Mouse (Mus musculus) midbrain, postnatal 0 days (tissue): ENCODE results near the gene Ifnar1. TPM values are rescaled to one million over a fixed set of nuclear protein-coding genes. Genes with fewer than 3 reads are reported as not detected.

Source experiments
- ATAC-seq: fragments of 200-750 bp; cut with Nextera tagmentation; 2 replicates; pipeline ENCODE4 v1.8.0; 2017; ENCODE audit warnings: moderate number of reproducible peaks, mild to moderate bottlenecking, moderate TSS enrichment, moderate library complexity; ENCODE audit not compliant: low FRiP score
- DNase-seq: peaks from one replicate; pipeline ENCODE4 v3.0.0-alpha.2; 2015; ENCODE audit warnings: low spot score
- H3K27ac ChIP-seq: fragments of 300-500 bp; sonication (generic); 2 replicates; pipeline ENCODE4 v1.5.1; 2014; ENCODE audit warnings: low read depth, mild to moderate bottlenecking, low read length, mixed read lengths
- H3K27me3 ChIP-seq: fragments of 300-500 bp; sonication (generic); 2 replicates; pipeline ENCODE4 v1.6.1; 2014; ENCODE audit warnings: low read length, control low read depth, mixed read lengths; ENCODE audit not compliant: insufficient read depth
- H3K36me3 ChIP-seq: fragments of 300-500 bp; sonication (generic); 2 replicates; pipeline ENCODE4 v1.6.1; 2014; ENCODE audit warnings: low read length, control low read depth, mixed read lengths; ENCODE audit not compliant: insufficient read depth
- H3K4me1 ChIP-seq: fragments of 300-500 bp; sonication (generic); 2 replicates; pipeline ENCODE4 v1.6.1; 2014; ENCODE audit warnings: mild to moderate bottlenecking, control low read depth, antibody characterized with exemption, low read length, mixed read lengths; ENCODE audit not compliant: insufficient read depth
- H3K4me2 ChIP-seq: fragments of 300-500 bp; sonication (generic); 2 replicates; pipeline ENCODE4 v1.6.1; 2014; ENCODE audit warnings: low read depth, mild to moderate bottlenecking, low read length, mixed read lengths; ENCODE audit not compliant: poor library complexity, severe bottlenecking
- H3K4me3 ChIP-seq: fragments of 300-500 bp; sonication (generic); 2 replicates; pipeline ENCODE4 v1.5.1; 2014; ENCODE audit warnings: low read depth, mild to moderate bottlenecking, low read length, moderate library complexity
- H3K9ac ChIP-seq: fragments of 300-500 bp; sonication (generic); replicated peaks from 2 replicates; pipeline ENCODE4 v1.6.1; 2014; ENCODE audit warnings: mild to moderate bottlenecking, low read length, moderate library complexity, mixed read lengths; ENCODE audit not compliant: poor library complexity, severe bottlenecking
- H3K9me3 ChIP-seq: fragments of 300-500 bp; sonication (generic); 2 replicates; pipeline ENCODE4 v1.6.1; 2016; ENCODE audit warnings: low read length, control low read depth
- CTCF ChIP-seq: IDR thresholded peaks from 2 replicates; pipeline ENCODE4 v1.5.1; 2016; ENCODE audit warnings: antibody characterized with exemption, mild to moderate bottlenecking
- WGBS: fragments of 180-500 bp; shearing (Covaris S2); extraction: QIAGEN DNeasy Blood & Tissue Kit; methylation state at CpG from one replicate; pipeline ENCODE4 v1.1.7; 2014; 5-methylcytosine and 5-hydroxymethylcytosine counted together
- polyA plus RNA-seq: library from polyadenylated mRNA; unstranded; fragments of >200 nt; fragmentation: Nextera tagmentation; extraction: Ambion mirVana; gene quantifications from 2 replicates; pipeline ENCODE4 v1.2.1, GENCODE M21; 2015
- total RNA-seq: library from RNA; depleted of rRNA; stranded (reverse); fragments of >200 nt; gene quantifications from 2 replicates; pipeline ENCODE4 v1.2.3, GENCODE M21; 2014

The Ifnar1 gene
- total and polyA plus RNA-seq, 2 experiments from 2014 or later = 32.4 to 61.1 TPM

GRCm38 (mm10) chr16:91485841-91486240 lies 803 bp downstream of the Ifnar1 start:
- Histone ChIP-seq H3K27me3 (no peaks in the 10 kb centered on the region), H3K4me2 (peak overlapping the region; percentile 72), H3K4me3 (peak overlapping the region; percentile 95), H3K36me3 (peaks cover 4% of the 10 kb centered on the region; the same call in 1 of the 2 replicates), H3K4me1 (peaks cover 8% of the 10 kb centered on the region; the same call in 1 of the 2 replicates), H3K9me3 (no peaks in the 10 kb centered on the region), H3K27ac (peak overlapping the region; percentile 94), H3K9ac (peak overlapping the region; percentile 98)
- no peak for TF ChIP-seq CTCF
- DNase-seq (no peak), ATAC-seq (no peak)
- 14% methylated on average over 5 of the region's 5 CpGs for WGBS

- H3K36me3 ChIP-seq = peaks cover 16% of the 10 kb centered on the region
- DNase-seq (no peak), ATAC-seq (no peak)
- no peak overlapping the region for H3K4me2 ChIP-seq
- H3K9ac ChIP-seq = no peak overlapping the region
- H3K27ac ChIP-seq = no peak overlapping the region
- H3K4me1 ChIP-seq = peaks cover 8% of the 10 kb centered on the region; the same call in 1 of the 2 replicates
- no peak overlapping the region for H3K4me3 ChIP-seq
- H3K9me3 ChIP-seq = no peaks in the 10 kb centered on the region
- no peaks in the 10 kb centered on the region for H3K27me3 ChIP-seq
- TF ChIP-seq CTCF = no peak
- 91% methylated on average over 2 of the region's 2 CpGs for WGBS
These were observed 3.0 kb downstream of the Ifnar1 start for GRCm38 (mm10) chr16:91488066-91488465.

DNA sequence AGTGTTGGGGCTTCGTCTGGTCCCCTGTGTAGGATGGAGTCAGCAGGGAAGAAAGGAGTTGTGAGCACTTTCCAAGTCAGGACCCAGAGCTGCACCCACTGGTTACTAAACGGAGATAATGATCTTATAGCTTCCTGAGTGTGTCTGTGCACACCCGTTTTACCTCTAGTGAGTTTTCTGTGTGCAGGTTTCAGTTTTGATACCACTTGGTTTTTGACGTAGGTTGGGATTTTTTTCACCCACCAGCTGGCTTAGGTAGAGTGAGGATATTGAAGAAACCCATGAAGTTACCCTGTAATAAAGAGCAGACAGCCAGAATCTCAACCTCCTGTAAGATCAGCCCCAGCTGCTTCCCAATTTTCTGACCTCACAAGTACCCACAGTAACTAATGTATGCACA lies 5.9 kb downstream of the Ifnar1 start:
- no peak for ATAC-seq
- H3K4me2 ChIP-seq = no peak overlapping the region
- peaks cover 7% of the 10 kb centered on the region; the same call in 1 of the 2 replicates for H3K4me1 ChIP-seq
- no peak overlapping the region for H3K9ac ChIP-seq
- no peaks in the 10 kb centered on the region for H3K27me3 ChIP-seq
- H3K27ac ChIP-seq = no peak overlapping the region
- 95% methylated on average over 4 of the region's 4 CpGs for WGBS
- H3K9me3 ChIP-seq = no peaks in the 10 kb centered on the region
- H3K36me3 ChIP-seq = peaks cover 36% of the 10 kb centered on the region
- H3K4me3 ChIP-seq = no peak overlapping the region
- DNase-seq = no peak
- no peak for TF ChIP-seq CTCF

DNA sequence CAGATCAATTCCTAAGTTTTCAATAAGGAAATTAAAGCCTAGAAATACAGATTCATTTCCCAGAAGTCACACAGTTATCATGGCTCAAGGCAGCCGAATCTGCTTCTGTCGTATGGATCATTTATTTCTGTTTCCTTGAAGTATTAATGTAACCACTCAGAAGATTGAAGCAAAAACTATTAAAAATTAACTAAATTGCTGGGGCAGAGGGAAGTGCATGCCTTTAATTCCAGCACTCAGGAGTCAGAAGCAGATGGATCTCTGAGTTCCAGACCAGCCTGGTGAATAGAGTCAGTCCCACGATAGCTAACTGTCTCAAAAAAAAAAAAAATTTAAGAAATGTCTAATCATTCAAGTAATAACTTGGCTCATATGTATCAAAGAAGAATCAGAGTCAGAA lies 6.4 kb downstream of the Ifnar1 start:
- Histone ChIP-seq H3K4me1 (0 out of 2 replicates have a peak, but pooled peaks cover 3% of the 10 kb centered on the region), H3K4me3 (no peak overlapping the region), H3K9ac (no peak overlapping the region), H3K9me3 (no peaks in the 10 kb centered on the region), H3K4me2 (no peak overlapping the region), H3K27me3 (no peaks in the 10 kb centered on the region), H3K36me3 (peaks cover 42% of the 10 kb centered on the region), H3K27ac (no peak overlapping the region)
- TF ChIP-seq CTCF = no peak
- 92% methylated on average over 3 of the region's 3 CpGs for WGBS
- ATAC-seq = no peak
- DNase-seq = no peak

DNA sequence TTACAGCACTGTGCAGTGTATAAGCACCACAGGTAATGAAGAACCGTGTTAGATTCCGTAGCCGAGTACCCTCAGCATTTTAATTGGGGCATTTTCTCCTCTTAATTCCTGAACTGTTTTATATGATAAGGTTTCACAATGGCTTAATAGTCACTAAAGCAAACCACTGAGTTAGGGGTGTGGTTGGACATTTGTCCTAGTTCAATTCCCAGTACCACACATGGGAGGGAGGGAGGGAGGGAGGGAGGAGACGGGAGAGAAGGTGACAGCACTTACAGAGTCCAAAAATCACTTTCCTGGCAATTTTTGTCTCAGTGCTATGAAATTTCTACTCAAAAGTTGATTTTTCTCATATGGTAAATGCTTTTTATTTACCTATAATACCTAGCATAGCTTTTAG lies 10.5 kb downstream of the Ifnar1 start:
- H3K9me3 ChIP-seq = no peaks in the 10 kb centered on the region
- H3K4me2 ChIP-seq = no peak overlapping the region
- peaks cover 69% of the 10 kb centered on the region for H3K36me3 ChIP-seq
- H3K4me3 ChIP-seq = no peak overlapping the region
- no peaks in the 10 kb centered on the region for H3K4me1 ChIP-seq
- no peak overlapping the region for H3K9ac ChIP-seq
- H3K27ac ChIP-seq = no peak overlapping the region
- no peak for TF ChIP-seq CTCF
- no peak for DNase-seq
- H3K27me3 ChIP-seq = no peaks in the 10 kb centered on the region
- 89% methylated on average over 4 of the region's 4 CpGs for WGBS
- no peak for ATAC-seq

GRCm38 (mm10) chr16:91496206-91496605 lies 11.2 kb downstream of the Ifnar1 start:
- WGBS = 93% methylated on average over 17 of the region's 17 CpGs
- H3K4me3 ChIP-seq = no peak overlapping the region
- TF ChIP-seq CTCF = no peak
- no peak overlapping the region for H3K9ac ChIP-seq
- H3K4me1 ChIP-seq = no peaks in the 10 kb centered on the region
- no peaks in the 10 kb centered on the region for H3K9me3 ChIP-seq
- DNase-seq (no peak), ATAC-seq (no peak)
- H3K36me3 ChIP-seq = peaks cover 69% of the 10 kb centered on the region
- H3K27ac ChIP-seq = no peak overlapping the region
- no peak overlapping the region for H3K4me2 ChIP-seq
- H3K27me3 ChIP-seq = no peaks in the 10 kb centered on the region
